Mouse (Mus musculus) liver, embryonic 11.5 days (tissue): ENCODE data around the gene Olfr1509. TPM values are rescaled to one million over a fixed set of nuclear protein-coding genes. Genes with fewer than 3 reads are reported as not detected.
"Not testable (repeated sequence)": the region's sequence is repeated elsewhere in the genome, so short reads cannot be mapped to it uniquely, and the experiment has no call there.

Experiments
- ATAC-seq: fragments of 200-750 bp; cut with Nextera tagmentation; replicated peaks from 2 replicates; pipeline ENCODE4 v1.8.0; 2017; ENCODE audit warnings: moderate number of reproducible peaks, mild to moderate bottlenecking, moderate TSS enrichment, moderate library complexity; ENCODE audit not compliant: low FRiP score
- DNase-seq: peaks from one replicate; pipeline ENCODE4 v3.0.0-alpha.2; 2017; ENCODE audit warnings: low spot score
- H3K27ac ChIP-seq: fragments of 300-500 bp; sonication (generic); 2 replicates; pipeline ENCODE4 v1.5.1; 2014; ENCODE audit warnings: mild to moderate bottlenecking, low read depth, low read length, control low read depth
- H3K27me3 ChIP-seq: fragments of 300-500 bp; sonication (generic); replicated peaks from 2 replicates; pipeline ENCODE4 v1.6.1; 2014; ENCODE audit warnings: low read length, mixed read lengths; ENCODE audit not compliant: control insufficient read depth, insufficient read depth
- H3K36me3 ChIP-seq: fragments of 300-500 bp; sonication (generic); 2 replicates; pipeline ENCODE4 v1.6.1; 2014; ENCODE audit warnings: mild to moderate bottlenecking, low read length, moderate library complexity, mixed read lengths; ENCODE audit not compliant: control insufficient read depth, insufficient read depth
- H3K4me1 ChIP-seq: fragments of 300-500 bp; sonication (generic); replicated peaks from 2 replicates; pipeline ENCODE4 v1.6.1; 2014; ENCODE audit warnings: low read length, mixed read lengths; ENCODE audit not compliant: control insufficient read depth, insufficient read depth
- H3K4me2 ChIP-seq: fragments of 300-500 bp; sonication (generic); 2 replicates; pipeline ENCODE4 v1.6.1; 2014; ENCODE audit warnings: mild to moderate bottlenecking, control low read depth, moderate library complexity
- H3K4me3 ChIP-seq: fragments of 300-500 bp; sonication (generic); 2 replicates; pipeline ENCODE4 v1.5.1; 2014; ENCODE audit warnings: low read depth, low read length, control low read depth
- H3K9ac ChIP-seq: fragments of 300-500 bp; sonication (generic); 2 replicates; pipeline ENCODE4 v1.6.1; 2014; ENCODE audit warnings: low read depth, low read length, control low read depth
- H3K9me3 ChIP-seq: fragments of 300-500 bp; sonication (generic); 2 replicates; pipeline ENCODE4 v1.6.1; 2016; ENCODE audit warnings: low read length, inconsistent platforms, mixed read lengths; ENCODE audit not compliant: control insufficient read depth
- WGBS: fragments of 180-500 bp; shearing (Covaris S2); extraction: QIAGEN DNeasy Blood & Tissue Kit; methylation state at CpG from one replicate; pipeline ENCODE4 v1.1.7; 2014; 5-methylcytosine and 5-hydroxymethylcytosine counted together
- polyA plus RNA-seq: library from polyadenylated mRNA; unstranded; fragments of >200 nt; fragmentation: Nextera tagmentation; extraction: Ambion mirVana; gene quantifications from 2 replicates; pipeline ENCODE4 v1.2.1, GENCODE M21; 2014

Olfr1509 gene
- not detected in 2 replicates for polyA plus RNA-seq

- H3K4me3 ChIP-seq, result no peak within 1 kb of the TSS
- ATAC-seq (no peak), DNase-seq (no peak)
These were observed at the start of gene Olfr1509 for GRCm38 (mm10) chr14:52442690-52443089. Olfr1509 (plus strand) TSS chr14:52442990.

GRCm38 (mm10) chr14:52397279-52397678 lies 45.5 kb upstream of the Olfr1509 start, which contains the start of gene Olfr1511:
Olfr1511 (minus strand) TSS chr14:52397379.
- no peaks in the 10 kb centered on the region for H3K36me3 ChIP-seq
- no peak within 1 kb of the TSS for H3K4me3 ChIP-seq
- no peaks in the 10 kb centered on the region for H3K27me3 ChIP-seq
- WGBS, result 72% methylated on average over 4 of the region's 4 CpGs
- no peaks in the 10 kb centered on the region for H3K9me3 ChIP-seq
- H3K27ac ChIP-seq, result no peak within 1 kb of the TSS
- ATAC-seq, result no peak
- no peak within 1 kb of the TSS for H3K9ac ChIP-seq
- no peak for DNase-seq
- H3K4me2 ChIP-seq, result no peak within 1 kb of the TSS
- H3K4me1 ChIP-seq, result no peaks in the 10 kb centered on the region

More at GRCm38 (mm10) chr14:52442690-52443089, at the start of gene Olfr1509:
- Histone ChIP-seq H3K9ac (no peak within 1 kb of the TSS), H3K36me3 (no peaks in the 10 kb centered on the region), H3K4me1 (no peaks in the 10 kb centered on the region), H3K9me3 (no peaks in the 10 kb centered on the region), H3K27ac (no peak within 1 kb of the TSS), H3K4me2 (no peak within 1 kb of the TSS), H3K27me3 (no peaks in the 10 kb centered on the region)

- WGBS, result 74% methylated on average over 7 of the region's 10 CpGs
- DNase-seq, H3K4me2 ChIP-seq, H3K9ac ChIP-seq, H3K9me3 ChIP-seq, ATAC-seq, H3K27me3 ChIP-seq, H3K4me3 ChIP-seq, H3K36me3 ChIP-seq, H3K27ac ChIP-seq, H3K4me1 ChIP-seq: not testable (repeated sequence)
These were observed 32.5 kb upstream of the Olfr1509 start for GRCm38 (mm10) chr14:52410142-52410919.

- DNase-seq (no peak), ATAC-seq (no peak)
- no peaks in the 10 kb centered on the region for H3K9me3 ChIP-seq
- H3K4me1 ChIP-seq, result no peaks in the 10 kb centered on the region
- no peak within 1 kb of the TSS for H3K4me3 ChIP-seq
- H3K4me2 ChIP-seq, result no peak within 1 kb of the TSS
- 77% methylated on average over 3 of the region's 3 CpGs for WGBS
- no peaks in the 10 kb centered on the region for H3K36me3 ChIP-seq
- H3K27me3 ChIP-seq, result no peaks in the 10 kb centered on the region
- no peak within 1 kb of the TSS for H3K9ac ChIP-seq
- H3K27ac ChIP-seq, result no peak within 1 kb of the TSS
These were observed 28.5 kb upstream of the Olfr1509 start, which contains the start of gene Olfr1510 for GRCm38 (mm10) chr14:52414273-52414672. Olfr1510 (minus strand) TSS chr14:52414373.

GRCm38 (mm10) chr14:52427686-52428085 lies 15.1 kb upstream of the Olfr1509 start:
- Histone ChIP-seq H3K27me3 (no peaks in the 10 kb centered on the region), H3K36me3 (no peaks in the 10 kb centered on the region), H3K4me3 (no peak overlapping the region), H3K27ac (no peak overlapping the region), H3K9me3 (no peaks in the 10 kb centered on the region), H3K9ac (no peak overlapping the region), H3K4me1 (no peaks in the 10 kb centered on the region), H3K4me2 (no peak overlapping the region)
- ATAC-seq (no peak), DNase-seq (no peak)
- 86% methylated on average over 1 of the region's 1 CpGs for WGBS

GRCm38 (mm10) chr14:52451138-52451537 lies 8.3 kb downstream of the Olfr1509 start:
- 53% methylated on average over 8 of the region's 8 CpGs for WGBS

GRCm38 (mm10) chr14:52461928-52462327 lies 19.1 kb downstream of the Olfr1509 start:
- ATAC-seq, result no peak
- Histone ChIP-seq H3K4me1 (no peaks in the 10 kb centered on the region), H3K4me2 (no peak overlapping the region), H3K4me3 (no peak overlapping the region), H3K9me3 (no peaks in the 10 kb centered on the region), H3K27ac (no peak overlapping the region), H3K36me3 (no peaks in the 10 kb centered on the region), H3K9ac (no peak overlapping the region), H3K27me3 (no peaks in the 10 kb centered on the region)
- no peak for DNase-seq

More at GRCm38 (mm10) chr14:52451138-52451537, 8.3 kb downstream of the Olfr1509 start:
- Histone ChIP-seq H3K9me3 (no peaks in the 10 kb centered on the region), H3K9ac (no peak overlapping the region), H3K4me3 (no peak overlapping the region), H3K4me1 (no peaks in the 10 kb centered on the region), H3K36me3 (no peaks in the 10 kb centered on the region), H3K27me3 (no peaks in the 10 kb centered on the region), H3K4me2 (no peak overlapping the region), H3K27ac (no peak overlapping the region)
- ATAC-seq (no peak), DNase-seq (no peak)

GRCm38 (mm10) chr14:52465738-52466137 lies 22.9 kb downstream of the Olfr1509 start:
- no peaks in the 10 kb centered on the region for H3K4me1 ChIP-seq
- WGBS, result 80% methylated on average over 1 of the region's 1 CpGs
- no peak for DNase-seq

GRCm38 (mm10) chr14:52467395-52467794 lies 24.6 kb downstream of the Olfr1509 start, which contains the start of gene Olfr1508:
Olfr1508 (minus strand) TSS chr14:52467495.
- no peaks in the 10 kb centered on the region for H3K27me3 ChIP-seq
- DNase-seq, result no peak
- H3K4me3 ChIP-seq, result no peak within 1 kb of the TSS
- no peaks in the 10 kb centered on the region for H3K9me3 ChIP-seq
- WGBS, result 67% methylated on average over 2 of the region's 2 CpGs
- no peak within 1 kb of the TSS for H3K4me2 ChIP-seq
- H3K27ac ChIP-seq, result no peak within 1 kb of the TSS
- no peak for ATAC-seq
- no peak within 1 kb of the TSS for H3K9ac ChIP-seq
- no peaks in the 10 kb centered on the region for H3K36me3 ChIP-seq
- no peaks in the 10 kb centered on the region for H3K4me1 ChIP-seq

More at GRCm38 (mm10) chr14:52465738-52466137, 22.9 kb downstream of the Olfr1509 start:
- H3K4me2 ChIP-seq, result no peak overlapping the region
- no peaks in the 10 kb centered on the region for H3K27me3 ChIP-seq
- H3K4me3 ChIP-seq, result no peak overlapping the region
- H3K36me3 ChIP-seq, result no peaks in the 10 kb centered on the region
- no peaks in the 10 kb centered on the region for H3K9me3 ChIP-seq
- no peak overlapping the region for H3K27ac ChIP-seq
- ATAC-seq, result no peak
- no peak overlapping the region for H3K9ac ChIP-seq
